Mouse (Mus musculus) layer of hippocampus, postnatal 25 days (tissue): Measurements from ENCODE around the gene B3gnt6. TPM values are rescaled to one million over a fixed set of nuclear protein-coding genes. Genes with fewer than 3 reads are reported as not detected.

Experiments
- DNase-seq, 2 experiments: peaks; one replicate each; pipeline ENCODE4 v3.0.0; 2022; ENCODE audit warnings: mixed read lengths in 2 of 2, low spot score in 1 of 2; ENCODE audit errors: extremely low spot score in 1 of 2
- total RNA-seq, 2 experiments: library from RNA; stranded (reverse); gene quantifications; 2 replicates each; pipeline ENCODE4 v1.2.3; 2021

Gene B3gnt6
- total RNA-seq, 2 experiments from 2014 or later: not detected

DNA sequence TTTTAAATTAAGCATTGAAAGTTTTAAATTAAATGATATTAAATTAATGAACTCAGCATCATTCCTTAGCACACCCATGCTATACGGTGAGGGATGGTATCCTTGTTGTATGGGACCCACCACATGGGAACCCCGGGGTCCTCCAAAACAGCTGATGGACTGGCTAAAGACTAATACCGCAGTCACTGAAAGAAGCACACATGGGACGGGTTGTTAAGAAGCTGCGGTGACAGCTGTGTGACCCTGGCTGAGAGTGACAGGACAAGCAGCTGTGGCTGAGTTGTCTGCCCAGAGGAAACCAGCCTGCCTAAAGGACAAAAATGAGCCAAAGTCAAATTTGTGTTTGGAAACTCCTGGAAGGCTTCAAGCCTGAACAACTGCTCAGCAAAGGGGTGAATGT lies 45.4 kb downstream of the B3gnt6 start:
- DNase-seq: no peak

DNA sequence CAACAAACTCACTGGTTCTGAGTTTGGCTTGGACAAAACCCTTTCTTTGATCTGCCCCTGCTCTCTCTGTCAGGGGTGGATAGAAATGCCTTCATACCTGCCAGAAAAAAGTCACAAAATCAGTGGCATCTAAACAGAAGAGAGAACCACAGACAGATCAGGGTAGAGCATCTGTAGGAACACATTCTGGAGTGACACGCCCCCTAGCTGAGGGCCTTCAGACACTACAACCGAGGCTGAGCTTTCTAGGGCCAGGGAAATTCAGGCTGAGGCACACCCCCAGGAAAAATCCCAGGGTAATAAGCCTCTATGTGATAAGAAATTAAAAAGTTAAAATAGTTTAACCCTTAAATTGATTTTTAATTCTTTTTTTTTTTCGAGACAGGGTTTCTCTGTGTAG lies 45.9 kb downstream of the B3gnt6 start:
- no peak for DNase-seq

DNA sequence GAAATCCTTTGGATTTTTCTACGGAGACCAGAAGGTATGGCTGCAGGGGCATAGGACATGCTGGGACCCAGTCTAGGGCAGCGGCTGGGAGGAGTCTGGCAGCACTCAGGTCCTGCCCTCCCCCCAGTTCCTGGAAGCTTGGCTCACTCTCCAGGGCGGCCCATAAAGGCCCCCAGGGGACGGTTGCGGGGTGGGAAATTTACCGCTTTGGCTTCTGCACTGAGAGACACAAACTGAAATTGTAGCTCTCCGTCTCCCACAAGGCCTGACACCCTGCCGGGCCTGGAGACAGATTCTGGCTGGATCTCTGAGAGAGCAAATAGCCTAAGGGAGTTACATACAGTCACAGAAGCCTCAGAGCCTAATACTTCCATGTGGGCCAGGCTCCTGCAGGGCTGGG lies 46.9 kb downstream of the B3gnt6 start:
- no peak for DNase-seq

DNA sequence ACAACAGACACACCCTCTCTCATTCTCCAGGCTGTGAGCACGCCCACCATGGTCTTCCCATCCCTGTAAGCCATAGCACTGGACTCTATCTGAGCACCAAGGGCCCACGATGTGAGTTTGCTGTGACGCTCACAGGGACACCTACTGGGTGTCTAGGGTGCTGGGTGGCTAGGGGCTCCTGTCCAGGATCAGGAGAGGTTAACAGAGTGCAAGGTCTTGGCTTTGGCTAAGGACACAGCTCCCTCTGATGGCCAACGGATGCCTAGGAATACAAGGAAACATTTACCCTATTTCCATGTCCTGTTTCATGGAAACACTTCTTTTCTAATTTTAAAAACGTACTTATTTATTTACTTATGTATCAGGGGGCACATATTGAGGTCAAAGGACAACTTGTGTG lies 48.8 kb downstream of the B3gnt6 start:
- no peak for DNase-seq

DNA sequence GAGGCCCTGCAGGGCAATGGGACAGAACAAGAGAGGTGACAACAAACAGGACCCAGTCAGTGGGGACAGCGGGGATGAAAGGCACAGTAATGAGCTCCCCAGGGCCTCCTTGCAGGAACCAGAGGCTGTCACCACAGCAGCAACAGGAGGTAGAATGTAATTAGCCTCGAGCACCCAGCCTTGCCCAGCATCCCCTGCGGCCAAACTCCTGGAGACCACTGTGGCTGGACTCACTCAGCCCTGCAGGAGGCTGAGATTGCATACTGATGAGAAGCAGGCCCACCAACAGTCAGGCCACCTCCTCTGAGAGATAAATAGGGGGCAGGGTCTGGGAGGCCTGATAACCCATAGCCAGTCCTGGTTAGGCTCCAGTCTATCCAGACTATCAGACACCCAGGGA lies 49.5 kb downstream of the B3gnt6 start:
- DNase-seq: no peak

DNA sequence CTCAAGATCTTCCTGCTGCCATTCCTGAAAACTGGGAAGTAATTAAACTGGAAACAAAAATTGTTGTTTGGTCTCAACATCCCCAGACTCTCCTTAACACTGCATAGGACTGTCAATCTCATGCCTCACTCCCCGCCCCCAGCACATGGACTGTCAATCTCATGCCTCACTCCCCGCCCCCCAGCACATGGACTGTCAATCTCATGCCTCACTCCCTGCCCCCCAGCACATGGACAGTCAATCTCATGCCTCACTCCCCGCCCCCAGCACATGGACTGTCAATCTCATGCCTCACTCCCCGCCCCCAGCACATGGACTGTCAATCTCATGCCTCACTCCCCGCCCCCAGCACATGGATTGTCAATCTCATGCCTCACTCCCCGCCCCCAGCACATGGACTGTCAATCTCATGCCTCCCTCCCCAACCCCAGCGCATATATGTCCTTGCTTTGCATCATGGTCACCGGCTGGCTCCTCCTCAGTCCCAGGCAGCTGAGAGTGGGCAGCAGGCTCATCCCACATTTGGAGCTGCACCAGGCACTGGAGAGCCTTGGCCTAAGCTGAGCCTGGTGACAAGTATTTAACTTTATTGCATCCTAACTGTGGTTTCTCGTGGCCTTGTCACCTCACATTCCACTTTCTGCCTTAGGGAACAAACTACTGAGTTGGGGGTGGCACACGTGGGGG lies 50.4 kb downstream of the B3gnt6 start:
- DNase-seq: no peak

DNA sequence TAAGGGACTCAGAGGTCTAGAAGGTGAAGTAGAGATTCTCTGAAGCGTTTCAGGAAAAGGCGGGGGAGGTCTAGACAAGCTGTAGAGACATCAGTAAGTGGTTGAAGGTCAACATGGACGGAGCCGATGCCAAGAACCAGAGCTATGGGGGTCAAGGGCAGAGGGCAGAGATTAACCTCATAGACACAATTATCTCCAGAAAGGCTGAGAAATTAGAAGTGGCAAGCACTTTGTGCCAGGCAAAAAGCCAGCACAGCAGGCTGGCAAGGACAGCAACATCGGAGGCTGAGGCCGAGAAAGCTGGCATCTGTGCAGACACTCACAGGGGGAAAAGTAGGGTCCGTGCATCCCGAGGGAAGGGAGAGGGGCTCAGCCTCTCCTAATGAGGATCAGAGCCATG lies 51.5 kb downstream of the B3gnt6 start:
- DNase-seq: no peak

DNA sequence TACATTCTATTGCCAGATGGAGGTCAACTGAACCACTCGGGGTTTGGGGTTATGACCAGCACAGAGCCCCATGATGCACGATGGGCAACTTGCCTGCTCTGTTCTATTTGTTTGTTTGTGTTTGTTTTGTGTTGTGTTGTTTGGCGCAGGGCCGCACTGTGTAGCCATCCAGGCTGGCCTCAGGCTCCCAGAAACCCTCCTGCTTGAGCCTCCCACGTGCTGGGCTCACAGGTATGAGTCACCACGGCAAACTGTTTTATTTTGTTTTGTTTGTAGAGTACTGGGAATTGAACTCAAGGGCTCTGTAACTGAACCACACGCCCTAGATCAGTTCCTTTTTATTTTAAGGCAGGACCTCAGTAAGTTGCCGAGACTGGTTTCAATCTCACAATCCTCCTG lies 52.8 kb downstream of the B3gnt6 start:
- no peak for DNase-seq

DNA sequence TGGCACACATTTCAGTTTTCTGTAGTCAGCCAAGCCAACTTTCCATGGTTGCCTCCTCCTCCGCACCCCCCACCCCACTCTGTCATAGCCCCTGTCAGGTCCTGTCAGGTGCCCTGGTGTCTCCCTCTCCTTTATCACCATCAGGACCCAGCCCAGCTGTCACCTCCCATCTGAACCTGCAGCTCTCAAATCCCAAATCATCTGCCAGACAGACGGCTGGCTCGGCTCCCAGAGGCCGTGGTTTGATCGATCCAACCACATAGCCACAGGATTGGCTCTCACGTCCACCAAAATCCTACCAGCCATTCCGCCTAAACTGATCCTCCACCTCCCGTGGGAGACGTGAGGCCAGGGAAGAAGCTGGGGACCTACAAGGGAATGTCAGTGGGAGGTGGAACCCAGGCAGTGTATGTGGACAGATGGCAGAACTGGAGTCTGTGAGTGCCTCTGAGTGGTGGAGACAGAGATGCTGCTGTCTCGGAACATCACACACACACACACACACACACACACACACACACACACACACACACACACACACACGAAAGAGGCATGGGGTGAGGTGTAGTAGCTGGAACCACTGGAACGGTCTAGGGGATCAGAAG lies 53.3 kb downstream of the B3gnt6 start:
- DNase-seq: peak in 1 of 2 experiments; percentile 42

DNA sequence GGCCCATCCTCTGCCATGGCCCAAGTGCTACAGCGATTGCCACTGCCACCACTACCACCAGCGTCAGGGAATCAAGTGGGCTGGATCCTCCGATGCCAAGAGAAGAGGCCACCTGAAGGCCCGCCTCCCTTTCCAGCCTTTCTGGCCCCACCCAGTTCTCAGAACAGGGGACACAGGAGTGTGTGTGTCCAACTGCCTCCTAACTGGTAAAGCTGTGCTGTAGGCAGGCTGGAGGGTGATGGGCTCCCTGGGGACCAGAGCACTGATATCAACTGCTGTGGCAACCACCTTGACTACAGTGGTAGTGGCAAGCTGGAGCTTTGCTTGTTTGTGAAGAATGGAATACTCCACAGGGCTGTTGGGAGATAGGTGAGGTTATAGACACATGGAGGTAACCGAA lies 53.9 kb downstream of the B3gnt6 start, which contains the start of gene Omp:
Gene Omp, minus strand, starts transcription at position 101 of the 400 bp plus-strand sequence.
- DNase-seq: no peak

DNA sequence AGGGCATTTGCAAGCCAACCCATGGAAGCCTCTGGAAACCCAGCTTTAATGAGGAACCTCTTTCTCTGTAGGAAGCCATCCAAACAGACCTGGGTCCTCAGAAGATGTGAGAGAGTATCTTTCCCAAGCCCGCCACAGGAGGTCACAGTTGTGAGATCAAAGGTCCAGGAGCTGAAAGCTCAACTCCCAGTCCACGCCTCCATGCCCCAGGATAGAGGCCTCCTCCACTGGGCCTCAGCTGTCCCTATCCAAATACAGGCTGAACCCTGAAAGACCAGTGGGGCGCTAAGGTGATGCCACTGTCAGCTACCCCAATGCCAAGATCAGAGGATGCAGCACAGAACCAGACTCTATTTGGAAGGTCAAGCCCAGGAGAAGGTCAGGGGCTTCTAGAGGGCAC lies 56.6 kb downstream of the B3gnt6 start:
- DNase-seq: no peak

Other genes starting within 250 kb of the B3gnt6 start
- 10 to 100 TPM in 1 of 2 experiments, 1 to 10 TPM in 1; 8.6 to 12.1 TPM for gene Myo7a, start 80.0 kb downstream of the B3gnt6 start, total RNA-seq
- 1 to 10 TPM; 1.0 to 1.4 TPM for gene Omp, start 54.0 kb downstream of the B3gnt6 start, total RNA-seq
- 10 to 100 TPM; 45.4 to 50.8 TPM for gene Capn5, start 21.2 kb downstream of the B3gnt6 start, total RNA-seq
- 10 to 100 TPM; 17.9 to 20.8 TPM for gene Acer3, start 121.7 kb upstream of the B3gnt6 start, total RNA-seq
- gene Tsku, start 161.8 kb upstream of the B3gnt6 start, total RNA-seq: 1 to 10 TPM; 2.3 to 2.6 TPM
- gene Gucy2d, start 240.9 kb upstream of the B3gnt6 start, total RNA-seq: not detected